Mouse (Mus musculus) urinary bladder, postnatal 4 days (tissue): Measurements from ENCODE around the gene Rgs14.

ENCODE experiments used
- DNase-seq, 2 experiments: peaks; one replicate each; pipeline ENCODE4 v3.0.0; 2021 to 2022; ENCODE audit warnings: low spot score in 2 of 2

The Rgs14 gene

DNA sequence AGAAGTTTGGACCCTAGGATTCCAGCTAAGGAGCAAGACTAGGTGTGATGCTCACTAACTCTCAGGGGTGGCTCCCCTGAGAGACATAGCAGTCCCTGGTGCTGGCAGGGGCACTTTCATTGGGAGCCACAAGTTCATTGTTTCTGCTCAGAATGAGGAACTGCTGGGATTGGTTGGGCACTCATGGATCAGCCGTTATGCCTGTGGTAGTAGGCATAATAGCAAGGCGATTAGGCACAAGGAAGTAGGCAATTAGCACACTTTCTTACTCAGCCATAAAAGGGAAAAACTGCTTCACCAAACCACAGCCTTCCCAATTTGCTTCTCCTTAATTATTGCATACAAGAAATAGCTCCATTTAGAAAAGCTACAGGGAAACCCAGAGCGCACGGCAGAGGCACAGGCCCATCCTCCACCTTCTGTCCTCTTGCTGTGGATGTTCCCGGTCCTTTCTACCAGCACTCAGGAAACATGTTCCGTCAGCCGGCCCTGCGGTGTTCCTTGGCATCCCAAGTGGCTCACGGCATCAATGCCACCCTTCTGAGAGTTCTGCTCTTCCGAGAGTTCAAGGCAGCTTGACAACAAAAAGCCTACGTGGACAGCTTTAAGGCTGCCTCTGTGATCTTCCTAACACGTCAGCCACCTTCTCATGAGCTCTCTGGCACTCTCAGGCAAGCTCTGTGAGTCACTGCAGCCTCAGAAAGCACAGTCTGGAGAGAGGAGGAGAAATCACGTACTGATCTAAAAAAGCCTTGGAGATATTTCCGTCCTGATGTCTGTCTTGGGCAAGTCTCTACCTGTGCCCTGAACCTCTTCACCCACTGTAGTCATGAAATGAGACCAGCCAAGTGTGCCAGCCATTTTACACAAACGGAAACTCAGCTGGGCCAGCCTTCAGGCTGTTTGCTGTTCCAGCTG is 34.7 kb downstream of the Rgs14 start:
- no peak for DNase-seq

DNA sequence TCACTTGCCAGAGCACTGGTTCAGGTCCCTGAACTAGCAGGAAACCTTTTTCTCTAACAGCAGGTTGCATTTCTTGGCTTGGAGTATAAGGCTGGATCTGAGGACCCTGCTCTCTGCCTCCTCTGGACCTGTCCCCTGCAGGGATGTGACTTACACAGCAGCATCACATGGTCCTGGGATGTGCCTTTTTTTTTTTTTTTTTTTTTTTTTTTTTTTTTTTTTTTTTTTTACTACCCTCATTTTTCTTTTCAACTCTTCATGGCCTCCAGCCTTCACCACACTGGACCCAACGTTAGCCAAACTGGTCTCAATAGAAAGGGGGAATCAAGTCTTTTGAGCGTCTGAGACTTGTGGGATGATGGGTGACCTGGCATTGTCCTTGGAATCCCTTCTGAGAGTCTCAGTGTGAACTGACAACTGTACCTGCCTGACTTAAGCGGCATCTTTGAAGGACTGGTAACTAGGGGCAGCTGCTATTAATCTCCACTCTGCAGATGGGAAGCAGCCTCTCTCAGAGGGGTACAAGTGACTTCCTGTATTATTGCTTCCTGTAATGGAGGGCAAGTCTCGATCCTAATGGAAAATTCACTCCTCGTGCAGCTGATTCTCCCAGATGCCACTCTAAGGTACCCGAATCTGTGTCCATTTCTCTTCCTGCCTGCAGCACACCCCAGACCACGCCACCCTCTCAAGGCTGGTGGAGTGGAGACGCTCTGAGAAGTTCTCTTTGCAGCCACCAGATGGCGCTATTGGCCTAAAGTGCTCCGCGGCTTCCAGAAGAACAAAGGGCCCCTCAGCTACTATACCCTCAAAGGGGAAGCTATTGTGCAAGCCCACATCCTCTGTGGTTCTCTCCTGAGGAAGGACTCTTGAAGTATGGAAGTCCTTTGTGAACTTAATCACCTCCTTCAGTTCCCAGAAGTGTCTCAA is 35.6 kb downstream of the Rgs14 start:
- DNase-seq = peak; percentile 63 to 81

DNA sequence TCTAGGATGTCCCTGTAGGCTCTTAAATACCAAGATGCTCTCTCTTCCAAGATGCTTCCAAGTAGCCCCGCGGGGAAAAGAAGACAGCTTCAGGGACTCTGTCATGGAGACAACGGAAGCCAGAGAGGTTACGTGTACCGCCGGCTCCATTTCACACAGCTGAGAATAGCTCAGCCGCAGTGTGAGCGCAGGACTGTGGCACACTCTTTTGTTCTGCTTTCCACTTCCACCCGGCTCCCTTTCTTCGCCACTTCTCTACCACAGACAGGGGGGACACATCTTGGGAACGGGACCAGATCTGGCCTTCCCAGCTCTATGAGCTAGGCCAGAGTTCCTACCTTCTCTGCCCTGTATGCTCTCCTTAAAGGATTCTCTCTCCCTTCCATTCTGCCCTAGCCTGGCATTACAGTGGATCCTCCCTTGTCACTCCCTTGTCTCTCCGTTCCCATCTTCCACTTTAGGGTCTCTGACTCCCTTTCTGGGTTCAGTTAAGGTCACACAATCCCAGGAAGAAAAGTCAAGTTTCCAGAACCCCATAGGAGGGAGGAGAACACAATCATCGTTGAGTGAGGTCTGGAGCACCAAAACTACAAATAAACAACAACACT is 36.4 kb downstream of the Rgs14 start:
- no peak for DNase-seq

DNA sequence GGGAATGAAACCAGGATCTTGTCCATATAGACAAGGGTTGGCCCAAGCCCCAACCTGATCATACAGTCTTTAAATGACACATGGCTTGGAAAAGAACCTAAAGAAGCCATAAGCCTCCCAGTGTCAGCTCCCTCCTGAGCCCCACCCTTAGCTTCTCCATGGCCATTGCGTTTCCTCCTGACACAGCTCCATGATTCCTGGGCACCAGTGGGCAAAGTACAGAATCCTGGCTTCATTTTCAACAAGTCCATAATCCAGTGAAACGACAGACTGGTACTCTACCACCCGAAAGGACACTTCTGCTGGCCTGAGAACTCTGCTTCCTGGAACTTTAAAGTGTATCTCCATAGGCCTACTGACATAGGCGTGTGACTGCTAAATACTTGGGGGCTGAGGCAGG is 37.8 kb downstream of the Rgs14 start:
- DNase-seq = no peak

DNA sequence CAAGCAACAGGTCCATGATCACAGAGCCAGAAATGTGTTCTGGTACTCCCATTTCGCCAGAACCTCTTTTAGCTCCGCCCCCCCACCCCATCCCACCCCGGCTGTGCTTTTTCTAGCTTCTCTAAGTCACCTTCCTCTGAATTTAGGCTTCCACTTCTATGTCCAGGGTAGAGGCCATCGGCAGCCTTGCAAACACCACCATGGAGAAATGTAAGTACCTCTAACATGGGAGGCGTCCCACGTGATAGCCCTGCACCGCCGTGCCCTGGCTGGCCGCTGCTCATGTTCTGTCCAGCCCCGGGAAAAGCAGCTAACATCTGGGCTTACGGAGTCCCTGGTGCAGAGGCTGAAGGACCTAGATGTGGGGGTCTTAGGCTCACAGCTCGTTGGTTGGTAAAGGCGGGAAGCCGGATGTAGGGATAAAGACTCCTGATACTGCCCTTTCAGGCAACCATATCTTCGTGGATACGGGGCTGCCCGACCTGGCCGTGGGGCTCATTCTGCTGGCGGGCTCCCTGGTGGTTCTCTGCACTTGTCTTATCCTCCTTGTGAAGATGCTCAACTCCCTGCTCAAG is 39.1 kb downstream of the Rgs14 start:
- DNase-seq = no peak

DNA sequence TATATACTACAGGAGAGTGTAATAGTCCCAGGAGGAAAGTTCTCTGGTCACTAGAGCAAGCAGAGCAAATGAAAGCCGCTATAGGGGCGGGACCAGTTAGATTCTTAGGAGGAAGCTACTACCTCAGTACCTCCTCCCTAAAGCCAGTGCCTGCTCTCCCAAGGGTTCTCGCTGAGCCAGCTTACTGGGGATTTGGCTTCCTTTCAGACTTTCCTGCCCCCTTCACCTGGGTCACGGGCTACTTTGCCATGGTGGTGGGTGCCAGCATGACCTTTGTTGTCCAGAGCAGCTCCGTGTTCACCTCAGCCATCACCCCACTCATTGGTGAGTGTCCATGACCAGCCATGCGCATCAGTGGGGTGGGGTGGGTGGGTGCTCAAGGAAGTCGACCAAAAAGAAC is 42.3 kb downstream of the Rgs14 start:
- no peak for DNase-seq

DNA sequence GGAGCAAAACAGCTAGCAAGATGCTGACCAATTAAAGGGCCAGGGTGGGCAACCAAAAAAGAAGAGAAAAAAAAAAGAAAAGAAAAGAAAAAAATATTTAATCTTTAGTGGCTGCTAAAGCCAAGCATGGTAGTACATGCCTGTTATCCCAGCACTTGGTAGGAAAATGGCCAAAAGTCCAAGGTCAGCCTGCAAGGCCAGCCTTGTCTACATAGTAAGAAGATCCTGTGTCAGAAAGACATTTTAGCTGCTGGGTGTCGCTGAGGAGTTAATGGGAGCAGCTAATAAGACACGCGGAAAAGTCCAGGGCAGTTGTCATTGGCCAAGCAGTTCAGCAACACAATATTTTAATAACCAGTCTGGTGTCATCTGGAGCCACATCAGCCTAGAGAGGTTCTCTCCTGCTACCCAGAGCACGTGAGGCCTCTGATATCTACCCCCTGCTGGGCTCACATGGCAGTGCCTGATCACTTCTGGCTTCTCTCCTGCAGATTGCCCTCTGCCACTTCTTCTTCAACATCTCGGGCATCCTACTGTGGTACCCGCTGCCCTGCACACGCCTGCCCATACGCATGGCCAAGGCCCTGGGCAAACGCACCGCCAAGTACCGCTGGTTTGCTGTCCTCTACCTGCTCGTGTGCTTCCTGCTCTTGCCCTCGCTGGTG is 43.2 kb downstream of the Rgs14 start:
- no peak for DNase-seq

DNA sequence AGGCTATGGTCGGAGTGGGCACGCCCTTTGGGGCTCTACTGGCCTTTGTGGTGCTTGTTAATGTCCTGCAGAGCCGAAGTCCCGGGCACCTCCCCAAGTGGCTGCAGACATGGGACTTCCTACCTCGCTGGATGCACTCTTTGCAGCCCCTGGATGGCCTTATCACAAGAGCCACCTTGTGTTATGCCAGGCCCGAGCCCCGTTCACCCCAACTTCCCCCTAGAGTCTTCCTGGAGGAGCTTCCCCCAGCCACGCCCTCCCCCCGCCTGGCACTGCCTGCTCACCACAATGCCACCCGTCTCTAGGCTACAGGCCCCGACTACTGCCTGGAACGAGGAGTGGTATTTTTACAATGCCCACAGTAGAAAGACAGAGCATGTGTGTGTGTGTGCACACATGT is 43.8 kb downstream of the Rgs14 start:
- DNase-seq = no peak

DNA sequence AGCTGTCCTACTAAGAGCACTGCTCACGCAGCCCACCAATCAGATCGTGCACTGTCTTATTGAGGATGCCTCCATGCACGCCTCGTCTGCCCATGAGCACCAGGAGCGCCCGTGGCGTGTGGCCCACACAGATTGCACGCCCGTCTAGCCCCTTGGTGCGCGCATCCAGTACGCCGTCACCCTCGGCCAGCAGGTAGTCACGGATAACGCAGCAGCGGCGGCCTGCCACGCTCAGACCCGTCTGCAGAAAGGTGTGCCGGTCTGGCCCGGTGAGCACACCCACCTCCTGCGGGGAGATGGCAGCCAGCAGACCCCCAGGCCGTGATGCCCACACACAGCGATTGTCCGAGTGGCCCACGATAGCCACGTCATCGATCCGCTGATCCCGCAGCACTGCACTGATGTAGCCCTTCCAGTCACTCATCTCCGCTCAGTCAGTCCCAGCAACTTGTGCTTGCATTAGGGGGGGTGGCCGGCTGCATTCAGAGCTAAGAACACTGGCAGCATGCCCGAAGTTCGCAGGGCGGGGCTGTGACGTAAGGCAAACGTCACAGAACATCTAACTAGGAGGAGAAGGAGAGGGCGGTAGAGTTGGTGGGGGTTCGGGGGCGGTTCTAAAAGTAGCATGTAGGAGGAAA is 45.3 kb downstream of the Rgs14 start, which contains the start of gene Pfn3:
Gene Pfn3 (minus strand): TSS at position 490 of the 638 bp plus-strand sequence.
- DNase-seq = no peak

DNA sequence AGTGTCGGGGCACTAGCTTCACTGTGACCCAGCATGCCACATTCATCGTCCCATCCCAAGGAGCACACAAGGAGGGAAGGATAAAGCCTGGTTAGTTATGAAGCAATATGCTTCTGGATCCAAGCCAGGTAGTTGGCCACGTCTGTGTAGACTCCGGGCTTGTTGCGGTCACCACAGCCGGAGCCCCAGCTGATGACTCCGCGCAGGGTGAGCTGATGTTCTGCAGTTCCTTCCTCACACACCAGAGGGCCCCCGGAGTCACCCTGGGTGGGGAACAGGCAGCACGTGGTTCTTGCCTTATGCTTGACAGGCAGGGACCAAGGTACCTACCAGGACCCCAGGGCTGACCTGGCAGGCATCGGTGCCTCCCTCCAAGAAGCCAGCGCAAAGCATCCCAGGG is 48.5 kb downstream of the Rgs14 start:
- peak; percentile 77 to 93 for DNase-seq

DNA sequence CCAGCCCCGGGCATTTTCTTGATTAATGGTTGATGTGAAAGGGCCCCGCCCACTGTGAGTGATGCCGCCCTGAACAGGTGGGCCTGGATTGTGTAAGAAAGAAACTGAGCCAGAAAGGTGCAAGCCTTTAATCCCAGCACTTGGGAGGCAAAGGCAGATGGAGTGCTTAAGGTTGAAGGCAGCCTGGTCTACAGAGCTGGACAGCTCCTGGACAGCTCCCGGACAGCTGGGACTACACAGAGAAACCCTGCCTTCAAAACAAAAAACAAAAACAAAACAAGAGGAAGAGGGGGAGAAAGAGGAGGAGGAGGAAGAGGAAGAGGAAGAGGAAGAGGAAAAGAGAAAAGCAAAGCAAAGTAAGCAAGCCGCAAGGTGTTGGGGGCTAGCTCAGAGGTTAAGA is 49.6 kb downstream of the Rgs14 start:
- DNase-seq = no peak

DNA sequence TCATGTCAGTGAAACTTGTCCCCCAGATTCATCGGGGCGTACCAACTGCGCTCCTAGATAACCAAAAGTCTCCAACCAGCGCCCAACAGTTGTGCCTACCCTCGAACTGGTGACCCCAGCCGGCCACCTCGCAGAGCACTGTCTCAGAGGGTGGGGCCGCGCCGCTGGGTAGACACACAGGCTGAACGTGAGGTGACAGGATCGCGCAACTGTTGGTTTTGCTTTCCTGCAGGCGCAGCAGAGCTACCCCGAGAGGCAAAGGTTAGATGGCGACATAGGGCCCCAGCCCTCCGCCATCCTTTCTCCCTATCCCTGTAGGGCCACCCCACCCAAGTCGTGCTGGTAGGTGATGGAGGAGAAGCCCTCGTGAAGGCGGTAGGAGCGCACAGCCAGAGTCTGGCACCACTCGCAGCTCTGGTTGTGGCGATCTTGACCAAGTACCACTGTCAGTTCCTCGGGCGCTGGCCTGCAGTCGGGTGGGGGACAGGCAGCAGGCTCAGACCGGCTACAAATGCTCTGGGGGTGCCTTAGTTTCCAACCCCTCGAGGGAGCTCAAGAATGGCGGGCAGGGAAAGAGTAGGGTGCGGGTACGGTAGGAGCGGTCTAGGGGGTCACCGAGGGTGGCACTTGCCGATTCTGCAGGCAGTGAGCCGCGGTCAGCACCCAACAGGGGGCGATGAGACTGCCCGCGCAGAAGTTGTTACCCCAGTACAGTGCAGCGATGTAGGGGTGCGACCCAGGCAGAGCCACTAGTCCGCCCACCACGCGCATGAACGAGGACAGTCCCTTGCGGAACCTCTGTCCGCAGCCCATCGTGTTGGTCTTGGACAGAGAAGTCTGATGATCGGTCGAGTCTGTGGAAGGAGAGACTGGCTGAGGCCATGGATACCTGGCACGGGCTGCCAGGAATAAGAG is 50.7 kb downstream of the Rgs14 start:
- no peak for DNase-seq

DNA sequence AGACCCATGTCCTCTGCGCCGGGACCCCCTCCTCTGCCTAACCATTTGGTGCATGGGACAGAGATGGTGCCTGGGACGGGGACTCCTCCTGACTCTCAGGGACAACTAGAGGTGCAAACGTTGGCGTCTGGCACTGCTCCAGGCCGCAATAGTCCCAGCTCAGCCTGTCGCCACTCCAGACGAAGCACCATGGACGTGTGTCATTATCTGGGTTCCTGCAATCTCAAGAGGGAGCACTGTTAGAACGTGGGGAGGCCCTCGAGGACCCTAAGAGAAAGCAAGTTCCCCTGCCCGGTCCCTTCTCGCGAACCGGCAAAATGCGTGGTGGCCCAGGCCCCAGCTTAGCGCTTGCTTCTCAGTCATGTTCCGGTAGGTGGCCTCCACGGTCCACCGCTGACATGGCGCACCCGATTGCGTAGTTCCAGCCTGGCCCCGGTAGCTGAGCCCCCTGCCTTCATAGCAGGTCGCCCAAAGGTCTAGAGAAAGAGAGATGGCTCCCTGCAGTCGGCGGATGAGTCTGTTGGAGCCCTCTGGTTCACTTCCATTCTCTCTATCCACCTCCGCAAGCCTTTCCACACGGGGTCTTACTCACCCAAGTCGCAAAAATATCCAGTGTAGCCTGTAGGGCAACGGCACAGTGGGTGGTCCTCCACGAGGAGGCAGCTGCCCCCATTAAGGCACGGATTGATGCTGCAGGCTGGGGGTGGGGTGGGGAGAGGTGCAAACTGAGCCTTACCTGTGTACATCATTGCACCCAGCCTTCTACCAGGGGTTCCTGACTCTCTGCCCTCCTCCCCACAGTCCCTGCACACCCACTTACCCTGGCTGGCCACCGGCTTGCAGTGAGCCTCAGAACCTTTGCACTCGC is 51.6 kb downstream of the Rgs14 start:
- DNase-seq = peak; percentile 49 to 72

DNA sequence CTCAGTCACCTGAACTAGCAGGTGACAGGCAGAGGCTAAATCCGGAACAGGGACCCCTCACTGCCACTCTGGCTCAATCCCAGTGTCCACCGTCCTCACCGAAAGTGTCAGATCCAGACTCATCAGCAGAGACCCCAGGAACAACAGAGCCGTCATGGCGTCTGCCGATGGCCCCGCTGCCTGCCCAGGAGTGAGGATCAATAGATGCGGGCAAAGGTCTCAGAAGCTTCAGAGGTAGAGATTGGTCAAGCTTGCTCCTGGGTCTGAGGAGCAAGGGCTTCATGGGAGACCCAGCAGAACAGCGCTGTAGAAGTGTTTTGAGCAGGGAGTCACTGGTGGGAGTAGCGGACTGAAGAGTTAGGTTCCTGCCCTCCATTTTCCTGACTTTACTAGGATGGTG is 57.1 kb downstream of the Rgs14 start, which contains the start of gene F12:
Gene F12 (minus strand): TSS at position 181 of the 400 bp plus-strand sequence.
- DNase-seq = no peak

DNA sequence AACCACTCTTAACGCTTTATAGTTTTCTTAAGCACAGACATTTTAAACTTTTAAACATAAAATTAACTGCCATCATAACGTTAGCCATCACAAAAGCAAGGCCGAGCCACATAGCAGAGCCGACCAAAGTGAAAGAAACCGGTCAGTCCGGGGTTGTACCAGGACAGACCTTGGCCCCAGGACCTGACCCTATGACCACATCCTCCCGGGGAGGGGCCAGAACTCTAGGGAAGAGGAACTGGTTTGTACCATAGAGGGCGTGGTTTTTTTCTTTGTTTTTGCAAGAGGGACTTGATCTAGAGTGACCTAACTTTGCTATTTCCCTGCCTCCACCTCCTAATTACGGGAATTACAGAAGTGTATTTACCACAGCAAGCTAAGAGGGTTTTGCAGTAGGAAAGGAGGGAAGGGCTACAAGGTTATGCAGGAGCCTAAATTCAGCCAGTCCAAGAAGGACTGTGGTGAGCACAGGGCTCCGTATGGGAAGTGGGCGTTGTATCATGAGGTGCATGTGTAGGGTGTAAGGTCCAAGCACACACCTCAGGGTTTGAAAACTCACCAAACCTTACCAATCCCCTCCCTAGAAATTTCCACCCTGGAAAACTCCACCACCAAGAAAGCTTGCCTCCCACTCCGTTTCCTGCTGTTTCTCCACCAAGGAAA is 59.8 kb downstream of the Rgs14 start:
- no peak for DNase-seq

DNA sequence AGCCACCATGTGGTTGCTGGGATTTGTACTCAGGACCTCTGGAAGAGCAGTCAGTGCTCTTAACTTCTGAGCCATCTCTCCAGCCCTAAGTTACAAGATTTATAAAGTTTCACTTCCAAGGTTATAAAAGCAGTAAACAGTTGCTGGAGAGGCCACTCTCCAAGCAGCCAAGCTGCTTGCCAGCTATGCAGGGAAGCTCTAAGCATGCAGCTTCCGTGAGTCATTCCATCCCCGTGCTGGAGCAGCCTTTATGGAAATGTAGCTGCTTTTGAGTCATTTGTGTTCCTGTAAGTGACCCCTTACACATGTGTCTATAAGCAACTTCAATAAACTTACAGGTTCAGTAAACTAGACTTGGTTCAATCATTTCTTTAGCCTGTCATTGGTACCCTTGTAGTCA is 61.0 kb downstream of the Rgs14 start:
- no peak for DNase-seq

DNA sequence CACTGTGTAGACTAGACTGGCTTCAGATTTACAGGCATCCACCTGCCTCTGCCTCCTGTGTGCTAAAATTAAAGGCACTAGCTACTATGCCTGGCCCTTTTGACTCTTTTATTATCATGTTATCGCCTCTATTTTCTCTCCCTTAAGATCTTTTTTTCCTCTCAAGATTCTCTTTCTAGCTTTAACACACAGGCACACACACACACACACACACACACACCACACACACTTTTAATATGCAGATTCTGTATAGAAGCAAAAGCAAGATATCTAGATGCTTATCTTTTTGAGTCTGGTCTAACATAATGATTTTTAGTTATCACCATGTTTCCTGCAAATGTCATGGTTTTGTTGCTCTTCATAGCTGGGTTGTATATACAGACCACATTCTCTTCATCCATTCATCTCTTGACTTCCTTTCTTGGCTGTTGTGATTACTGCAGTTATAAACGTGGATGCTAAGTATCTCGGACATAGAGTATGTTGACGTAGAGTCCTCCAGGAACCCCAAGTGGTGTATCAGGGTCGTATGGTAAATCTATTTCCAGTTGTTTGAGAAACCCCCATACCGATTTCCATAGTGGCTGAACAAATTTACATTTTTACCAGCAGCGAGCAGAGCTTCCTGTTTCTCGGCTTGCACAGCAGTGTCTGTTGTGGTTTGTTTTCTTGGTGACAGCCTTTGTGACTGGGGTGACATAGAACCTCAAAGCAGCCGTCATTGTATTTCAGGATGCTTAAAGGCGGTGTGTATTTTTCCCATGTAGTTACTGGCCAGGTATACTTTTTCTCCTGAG is 62.6 kb downstream of the Rgs14 start:
- DNase-seq = no peak
